Mouse (Mus musculus) midbrain, postnatal 0 days (tissue): Measurements from ENCODE around the gene Usp54. TPM values are rescaled to one million over a fixed set of nuclear protein-coding genes. Genes with fewer than 3 reads are reported as not detected.
"Not testable (repeated sequence)": the region's sequence is repeated elsewhere in the genome, so short reads cannot be mapped to it uniquely, and the experiment has no call there.

Experiments
- ATAC-seq: fragments of 200-750 bp; cut with Nextera tagmentation; 2 replicates; pipeline ENCODE4 v1.8.0; 2017; ENCODE audit warnings: moderate number of reproducible peaks, mild to moderate bottlenecking, moderate TSS enrichment, moderate library complexity; ENCODE audit not compliant: low FRiP score
- DNase-seq: peaks from one replicate; pipeline ENCODE4 v3.0.0-alpha.2; 2015; ENCODE audit warnings: low spot score
- H3K27ac ChIP-seq: fragments of 300-500 bp; sonication (generic); 2 replicates; pipeline ENCODE4 v1.5.1; 2014; ENCODE audit warnings: low read depth, mild to moderate bottlenecking, low read length, mixed read lengths
- H3K27me3 ChIP-seq: fragments of 300-500 bp; sonication (generic); 2 replicates; pipeline ENCODE4 v1.6.1; 2014; ENCODE audit warnings: low read length, control low read depth, mixed read lengths; ENCODE audit not compliant: insufficient read depth
- H3K36me3 ChIP-seq: fragments of 300-500 bp; sonication (generic); 2 replicates; pipeline ENCODE4 v1.6.1; 2014; ENCODE audit warnings: low read length, control low read depth, mixed read lengths; ENCODE audit not compliant: insufficient read depth
- H3K4me1 ChIP-seq: fragments of 300-500 bp; sonication (generic); 2 replicates; pipeline ENCODE4 v1.6.1; 2014; ENCODE audit warnings: mild to moderate bottlenecking, control low read depth, antibody characterized with exemption, low read length, mixed read lengths; ENCODE audit not compliant: insufficient read depth
- H3K4me2 ChIP-seq: fragments of 300-500 bp; sonication (generic); 2 replicates; pipeline ENCODE4 v1.6.1; 2014; ENCODE audit warnings: low read depth, mild to moderate bottlenecking, low read length, mixed read lengths; ENCODE audit not compliant: poor library complexity, severe bottlenecking
- H3K4me3 ChIP-seq: fragments of 300-500 bp; sonication (generic); 2 replicates; pipeline ENCODE4 v1.5.1; 2014; ENCODE audit warnings: low read depth, mild to moderate bottlenecking, low read length, moderate library complexity
- H3K9ac ChIP-seq: fragments of 300-500 bp; sonication (generic); replicated peaks from 2 replicates; pipeline ENCODE4 v1.6.1; 2014; ENCODE audit warnings: mild to moderate bottlenecking, low read length, moderate library complexity, mixed read lengths; ENCODE audit not compliant: poor library complexity, severe bottlenecking
- H3K9me3 ChIP-seq: fragments of 300-500 bp; sonication (generic); 2 replicates; pipeline ENCODE4 v1.6.1; 2016; ENCODE audit warnings: low read length, control low read depth
- CTCF ChIP-seq: IDR thresholded peaks from 2 replicates; pipeline ENCODE4 v1.5.1; 2016; ENCODE audit warnings: antibody characterized with exemption, mild to moderate bottlenecking
- WGBS: fragments of 180-500 bp; shearing (Covaris S2); extraction: QIAGEN DNeasy Blood & Tissue Kit; methylation state at CpG from one replicate; pipeline ENCODE4 v1.1.7; 2014; 5-methylcytosine and 5-hydroxymethylcytosine counted together
- polyA plus RNA-seq: library from polyadenylated mRNA; unstranded; fragments of >200 nt; fragmentation: Nextera tagmentation; extraction: Ambion mirVana; gene quantifications from 2 replicates; pipeline ENCODE4 v1.2.1, GENCODE M21; 2015
- total RNA-seq: library from RNA; depleted of rRNA; stranded (reverse); fragments of >200 nt; gene quantifications from 2 replicates; pipeline ENCODE4 v1.2.3, GENCODE M21; 2014

Gene Usp54
- total and polyA plus RNA-seq, 2 experiments from 2014 or later, result 6.0 to 25.5 TPM

DNA sequence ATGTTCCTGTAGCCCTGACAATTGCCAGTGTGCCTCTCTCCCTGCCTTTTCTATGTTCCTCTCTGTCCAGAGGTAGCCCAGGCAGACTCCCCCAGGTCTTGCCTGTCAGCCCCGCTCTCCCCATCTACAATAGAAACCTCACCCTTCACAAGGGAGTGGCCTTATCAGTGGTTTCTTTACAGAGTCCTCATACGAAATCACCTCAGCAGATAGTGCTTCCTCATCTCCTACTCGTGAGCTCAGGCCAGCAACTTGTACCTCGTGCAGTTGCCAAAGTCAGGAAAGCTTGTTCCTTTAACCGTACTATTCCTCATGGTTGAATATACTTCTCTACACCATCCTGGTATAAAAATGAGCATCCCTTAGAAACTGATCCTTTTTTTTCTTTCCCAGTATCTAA, 53.4 kb downstream of the Usp54 start:
- no peak overlapping the region for H3K4me2 ChIP-seq
- WGBS, result 93% methylated on average over 5 of the region's 5 CpGs
- no peak for TF ChIP-seq CTCF
- no peaks in the 10 kb centered on the region for H3K9me3 ChIP-seq
- DNase-seq, result no peak
- H3K27me3 ChIP-seq, result no peaks in the 10 kb centered on the region
- no peak overlapping the region for H3K27ac ChIP-seq
- H3K9ac ChIP-seq, result no peak overlapping the region
- H3K4me1 ChIP-seq, result no peaks in the 10 kb centered on the region
- no peak overlapping the region for H3K4me3 ChIP-seq
- peaks cover 20% of the 10 kb centered on the region; the same call in 1 of the 2 replicates for H3K36me3 ChIP-seq
- ATAC-seq, result no peak

DNA sequence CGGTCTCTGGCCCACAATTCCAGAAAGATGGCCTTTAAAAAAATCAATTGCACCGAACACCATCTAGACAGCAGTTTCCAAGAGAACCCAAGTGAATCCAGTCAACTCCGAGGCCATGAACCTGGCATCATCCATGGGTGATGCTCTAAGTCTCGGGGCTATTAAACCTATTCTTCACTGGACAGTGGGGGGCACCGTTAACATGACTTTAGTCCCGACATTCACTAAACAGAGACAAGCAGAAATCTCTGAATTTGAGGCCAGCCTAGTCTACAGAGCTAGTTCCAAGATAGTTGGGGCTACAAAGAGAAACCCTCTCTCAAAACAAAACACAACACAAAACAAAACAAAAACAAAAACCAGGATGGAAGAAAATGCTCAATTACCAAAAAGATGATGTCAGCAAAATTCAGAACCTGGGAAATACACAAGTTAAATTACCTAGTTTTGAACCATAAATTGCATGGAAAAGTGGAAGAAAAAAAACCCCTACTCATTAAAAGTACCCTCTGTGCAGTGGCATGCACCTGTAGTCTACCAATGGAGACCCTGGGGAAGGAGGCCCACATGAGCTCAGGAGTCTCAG, 61.9 kb downstream of the Usp54 start:
- 70% methylated on average over 6 of the region's 6 CpGs for WGBS

DNA sequence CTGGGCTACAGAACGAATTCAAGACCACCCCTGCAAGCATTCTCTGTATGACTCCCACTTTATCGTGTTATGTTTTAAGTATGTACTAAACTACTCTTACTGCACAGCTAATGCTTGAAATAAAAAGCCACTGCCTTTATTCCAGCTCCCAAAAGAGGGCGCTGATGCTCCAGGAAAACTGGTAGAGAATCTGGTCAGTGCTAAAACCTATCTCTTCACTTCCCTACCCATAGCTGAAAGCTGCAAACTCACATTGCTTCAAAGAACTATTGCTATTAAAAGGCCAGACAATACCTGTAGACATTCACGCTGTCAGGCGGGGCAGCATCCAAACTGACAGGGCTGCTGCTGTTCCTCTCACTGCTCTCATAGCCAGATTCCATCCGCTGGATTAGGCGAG, 64.7 kb downstream of the Usp54 start:
- TF ChIP-seq CTCF, result peak; percentile 86
- DNase-seq, result peak; percentile 85
- Histone ChIP-seq H3K27ac (no peak overlapping the region), H3K9ac (no peak overlapping the region), H3K36me3 (peaks cover 10% of the 10 kb centered on the region; the same call in 1 of the 2 replicates), H3K4me2 (no peak overlapping the region), H3K27me3 (no peaks in the 10 kb centered on the region), H3K4me3 (no peak overlapping the region), H3K9me3 (no peaks in the 10 kb centered on the region), H3K4me1 (no peaks in the 10 kb centered on the region)
- ATAC-seq, result 0 out of 2 replicates have a peak, but pooled peaks have one; percentile 38
- 47% methylated on average over 7 of the region's 7 CpGs for WGBS

More for the DNA sequence above, 61.9 kb downstream of the Usp54 start:
- Histone ChIP-seq H3K4me3 (no peak overlapping the region), H3K4me2 (no peak overlapping the region), H3K9me3 (no peaks in the 10 kb centered on the region), H3K27ac (no peak overlapping the region), H3K9ac (no peak overlapping the region), H3K27me3 (no peaks in the 10 kb centered on the region), H3K36me3 (peaks cover 19% of the 10 kb centered on the region), H3K4me1 (no peaks in the 10 kb centered on the region)
- ATAC-seq (no peak), DNase-seq (no peak)
- TF ChIP-seq CTCF, result no peak

DNA sequence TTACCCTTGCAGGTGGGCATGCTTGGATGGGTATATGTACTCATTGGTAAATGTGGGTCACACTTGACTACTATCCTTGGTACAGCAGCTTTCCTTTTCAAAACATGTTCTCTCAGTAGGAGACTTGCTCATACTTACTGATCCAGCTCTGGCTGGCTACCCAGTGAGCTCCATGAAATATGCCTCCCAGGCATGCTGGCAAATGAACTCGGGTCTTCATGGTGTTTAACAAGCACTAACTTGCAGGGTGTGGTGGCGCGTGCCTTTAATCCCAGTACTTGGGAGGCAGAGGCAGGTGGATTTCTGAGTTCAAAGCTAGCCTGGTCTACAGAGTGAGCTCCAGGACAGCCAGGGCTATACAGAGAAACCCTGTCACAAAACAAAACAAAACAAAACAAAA, 67.7 kb downstream of the Usp54 start:
- H3K9ac ChIP-seq, H3K4me2 ChIP-seq, DNase-seq, H3K4me3 ChIP-seq, H3K4me1 ChIP-seq, ATAC-seq, H3K27ac ChIP-seq, H3K9me3 ChIP-seq, H3K27me3 ChIP-seq: not testable (repeated sequence)
- H3K36me3 ChIP-seq, result peaks cover 19% of the 10 kb centered on the region; the same call in 1 of the 2 replicates
- WGBS, result 94% methylated on average over 3 of the region's 3 CpGs

DNA sequence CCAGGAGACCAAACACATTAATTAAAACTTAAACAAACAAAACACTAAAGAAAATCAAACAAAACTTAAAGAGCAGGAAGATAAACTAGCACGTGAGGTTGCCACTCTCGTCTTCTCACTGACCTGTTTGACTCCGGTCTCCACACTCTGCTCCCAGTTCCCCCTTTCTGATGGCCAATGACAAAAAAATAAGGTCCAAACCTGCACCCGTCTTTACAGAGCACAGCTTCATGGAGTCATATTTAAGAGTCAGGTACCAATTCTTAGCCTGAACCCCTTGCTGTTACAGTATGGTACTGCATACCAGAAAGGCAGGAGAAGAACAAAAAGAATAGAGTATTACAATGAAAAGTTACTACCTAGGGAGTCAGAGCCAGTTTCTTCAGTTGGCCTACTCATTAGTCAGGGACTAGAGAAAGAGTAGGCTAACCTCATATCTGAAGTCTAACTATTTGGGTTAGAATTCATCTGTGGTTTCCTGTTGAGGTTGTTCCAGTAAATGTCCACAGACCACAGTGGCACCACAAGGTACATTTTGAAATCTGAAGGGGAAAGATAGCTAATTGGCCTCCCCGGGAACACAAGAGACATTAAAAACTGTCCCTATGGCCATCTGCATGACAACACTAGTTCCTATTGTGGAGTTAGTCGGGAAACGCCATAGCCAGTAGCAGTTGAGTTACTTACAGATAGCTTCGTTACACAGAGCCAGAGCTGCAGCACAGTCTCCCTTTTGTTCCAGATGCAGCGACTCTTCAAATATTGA, 75.4 kb downstream of the Usp54 start:
- H3K36me3 ChIP-seq, result peaks cover 54% of the 10 kb centered on the region
- ATAC-seq, result no peak
- 82% methylated on average over 9 of the region's 9 CpGs for WGBS

GRCm38 (mm10) chr14:20564692-20565091, 76.2 kb downstream of the Usp54 start:
- Histone ChIP-seq H3K4me2 (no peak overlapping the region), H3K4me1 (no peaks in the 10 kb centered on the region), H3K27ac (no peak overlapping the region), H3K36me3 (peaks cover 50% of the 10 kb centered on the region), H3K4me3 (no peak overlapping the region), H3K27me3 (no peaks in the 10 kb centered on the region), H3K9ac (no peak overlapping the region), H3K9me3 (no peaks in the 10 kb centered on the region)
- 71% methylated on average over 12 of the region's 12 CpGs for WGBS
- ATAC-seq (no peak), DNase-seq (no peak)
- no peak; the same call in 1 of the 2 replicates for TF ChIP-seq CTCF

More for the DNA sequence above, 75.4 kb downstream of the Usp54 start:
- Histone ChIP-seq H3K4me3 (no peak overlapping the region), H3K9me3 (no peaks in the 10 kb centered on the region), H3K27me3 (no peaks in the 10 kb centered on the region), H3K4me2 (no peak overlapping the region), H3K4me1 (no peaks in the 10 kb centered on the region), H3K9ac (no peak overlapping the region), H3K27ac (no peak overlapping the region)
- TF ChIP-seq CTCF, result no peak
- no peak for DNase-seq
